Mouse (Mus musculus) limb, embryonic 14.5 days (tissue): Measurements from ENCODE around the gene Eml3. TPM values are rescaled to one million over a fixed set of nuclear protein-coding genes. Genes with fewer than 3 reads are reported as not detected.

ENCODE experiments used
- ATAC-seq: fragments of 200-750 bp; cut with Nextera tagmentation; 2 replicates; pipeline ENCODE4 v1.8.0; 2017; ENCODE audit warnings: low read depth, moderate number of reproducible peaks, moderate TSS enrichment; ENCODE audit not compliant: low FRiP score
- DNase-seq: peaks from one replicate; pipeline ENCODE4 v3.0.0-alpha.2; 2015; ENCODE audit warnings: low spot score
- H3K27ac ChIP-seq: fragments of 300-500 bp; sonication (generic); replicated peaks from 2 replicates; pipeline ENCODE4 v1.5.1; 2014; ENCODE audit warnings: low read depth, mild to moderate bottlenecking, low read length, moderate library complexity, mixed read lengths
- H3K27me3 ChIP-seq: fragments of 300-500 bp; sonication (generic); 2 replicates; pipeline ENCODE4 v1.6.1; 2014; ENCODE audit warnings: low read length, mixed read lengths; ENCODE audit not compliant: control insufficient read depth, insufficient read depth
- H3K36me3 ChIP-seq: fragments of 300-500 bp; sonication (generic); 2 replicates; pipeline ENCODE4 v1.6.1; 2014; ENCODE audit warnings: mild to moderate bottlenecking, low read length, moderate library complexity, mixed read lengths; ENCODE audit not compliant: control insufficient read depth, insufficient read depth
- H3K4me1 ChIP-seq: fragments of 300-500 bp; sonication (generic); 2 replicates; pipeline ENCODE4 v1.6.1; 2014; ENCODE audit warnings: antibody characterized with exemption, low read length, mixed read lengths; ENCODE audit not compliant: control insufficient read depth, insufficient read depth
- H3K4me2 ChIP-seq: fragments of 300-500 bp; sonication (generic); replicated peaks from 2 replicates; pipeline ENCODE4 v1.6.1; 2014; ENCODE audit warnings: low read depth, mild to moderate bottlenecking, low read length, moderate library complexity; ENCODE audit not compliant: severe bottlenecking
- H3K4me3 ChIP-seq: fragments of 300-500 bp; sonication (generic); replicated peaks from 2 replicates; pipeline ENCODE4 v1.5.1; 2014; ENCODE audit warnings: low read length
- H3K9ac ChIP-seq: fragments of 300-500 bp; sonication (generic); 2 replicates; pipeline ENCODE4 v1.6.1; 2014; ENCODE audit warnings: mild to moderate bottlenecking, low read depth, low read length, moderate library complexity; ENCODE audit not compliant: severe bottlenecking
- H3K9me3 ChIP-seq: fragments of 300-500 bp; sonication (generic); 2 replicates; pipeline ENCODE4 v1.6.1; 2016; ENCODE audit warnings: low read length; ENCODE audit not compliant: control insufficient read depth
- POLR2A ChIP-seq: fragments of 200-500 bp; IDR thresholded peaks from 2 replicates; pipeline ENCODE4 v1.8.0; 2012; ENCODE audit warnings: inconsistent platforms, mild to moderate bottlenecking, moderate library complexity, borderline replicate concordance; ENCODE audit not compliant: insufficient read depth, insufficient read length; ENCODE audit errors: extremely low read depth
- WGBS: fragments of 180-500 bp; shearing (Covaris S2); extraction: QIAGEN DNeasy Blood & Tissue Kit; methylation state at CpG from one replicate; pipeline ENCODE4 v1.1.7; 2014; 5-methylcytosine and 5-hydroxymethylcytosine counted together
- polyA plus RNA-seq, 2 experiments: library from polyadenylated mRNA; depleted of rRNA in 1 of 2; stranded (reverse) in 1 of 2; unstranded in 1 of 2; fragments of >200 nt; fragmentation: Nextera tagmentation in 1 of 2; extraction: Ambion mirVana in 1 of 2; gene quantifications; 2 replicates each; pipeline versions ENCODE4 v1.2.1 to v1.2.3; 2012 to 2014

The Eml3 gene
- polyA plus RNA-seq, 2 experiments, result 21.5 to 62.1 TPM

DNA sequence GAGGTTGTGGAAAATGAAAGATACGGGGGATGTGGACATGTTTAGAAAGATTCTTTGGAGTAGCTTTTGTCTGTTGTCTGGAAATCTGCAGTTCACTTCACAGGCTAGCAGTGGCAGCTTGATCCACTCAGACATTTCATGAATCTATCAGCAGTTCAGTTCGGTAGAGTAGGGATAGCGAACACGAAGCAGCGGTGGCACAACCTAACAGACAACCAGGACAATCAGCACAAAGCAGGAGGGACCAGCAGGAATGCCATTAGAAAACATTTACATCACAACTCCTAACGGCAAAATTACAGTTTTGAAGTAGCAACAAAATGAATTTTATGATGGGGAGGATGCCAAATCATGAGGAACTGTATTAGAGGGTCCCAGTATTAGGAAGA lies 9.7 kb upstream of the Eml3 start:
- peak overlapping the region; percentile 77; the same call in 1 of the 2 replicates for H3K9ac ChIP-seq
- TF ChIP-seq POLR2A, result no peak

DNA sequence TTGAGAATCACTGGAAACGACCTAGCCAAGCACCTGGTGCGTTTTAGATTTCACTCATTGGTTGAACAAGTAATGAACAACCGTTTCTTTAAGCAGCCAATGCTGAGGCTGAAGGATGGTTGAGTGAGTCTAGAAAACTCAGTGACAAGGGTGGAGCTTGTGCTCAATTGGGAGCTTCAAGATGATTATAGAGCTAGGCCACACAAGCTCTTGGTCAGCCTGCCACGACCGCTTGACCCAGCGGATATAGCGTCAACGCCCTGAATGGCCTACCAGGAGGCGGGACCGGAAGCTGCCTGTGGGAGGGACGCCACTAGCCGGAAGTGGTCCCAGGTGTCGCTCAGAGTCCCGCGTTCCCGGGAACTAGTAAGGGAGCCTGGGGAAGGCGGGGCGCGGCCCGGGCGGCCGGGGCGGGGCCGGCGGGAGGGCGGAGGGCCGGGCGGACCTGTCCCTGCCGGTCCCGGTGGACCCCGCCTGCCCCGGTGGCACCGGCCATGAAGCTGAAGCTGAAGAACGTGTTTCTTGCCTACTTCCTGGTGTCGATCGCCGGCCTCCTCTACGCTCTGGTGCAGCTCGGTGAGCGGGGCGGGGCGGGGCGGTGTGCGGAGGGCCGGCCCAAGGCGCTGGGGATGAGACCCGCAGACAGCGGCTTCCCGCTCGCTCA lies 9.1 kb upstream of the Eml3 start, which contains the start of gene B3gat3:
Gene B3gat3 (plus strand): TSS at position 302 of the 664 bp plus-strand sequence.
- ATAC-seq (peak; percentile 97), DNase-seq (peak; percentile 93)
- peak within 1 kb of the TSS; percentile 79 for H3K4me3 ChIP-seq
- H3K4me1 ChIP-seq, result peaks cover 13% of the 10 kb centered on the region
- H3K27me3 ChIP-seq, result no peaks in the 10 kb centered on the region
- no peaks in the 10 kb centered on the region for H3K9me3 ChIP-seq
- H3K27ac ChIP-seq, result peak within 1 kb of the TSS; percentile 86
- H3K4me2 ChIP-seq, result peak within 1 kb of the TSS; percentile 91
- WGBS, result 4% methylated on average over 30 of the region's 50 CpGs
- peak; percentile 57; the same call in 1 of the 2 replicates for TF ChIP-seq POLR2A
- H3K9ac ChIP-seq, result peak within 1 kb of the TSS; percentile 77
- peaks cover 29% of the 10 kb centered on the region for H3K36me3 ChIP-seq

More for the DNA sequence above, 9.7 kb upstream of the Eml3 start:
- H3K27me3 ChIP-seq, result no peaks in the 10 kb centered on the region
- peak overlapping the region; percentile 91 for H3K4me2 ChIP-seq
- ATAC-seq (no peak), DNase-seq (no peak)
- 72% methylated on average over 6 of the region's 6 CpGs for WGBS
- H3K9me3 ChIP-seq, result no peaks in the 10 kb centered on the region
- H3K36me3 ChIP-seq, result peaks cover 32% of the 10 kb centered on the region
- H3K4me1 ChIP-seq, result peaks cover 13% of the 10 kb centered on the region
- peak overlapping the region; percentile 86 for H3K27ac ChIP-seq
- peak overlapping the region; percentile 79 for H3K4me3 ChIP-seq

DNA sequence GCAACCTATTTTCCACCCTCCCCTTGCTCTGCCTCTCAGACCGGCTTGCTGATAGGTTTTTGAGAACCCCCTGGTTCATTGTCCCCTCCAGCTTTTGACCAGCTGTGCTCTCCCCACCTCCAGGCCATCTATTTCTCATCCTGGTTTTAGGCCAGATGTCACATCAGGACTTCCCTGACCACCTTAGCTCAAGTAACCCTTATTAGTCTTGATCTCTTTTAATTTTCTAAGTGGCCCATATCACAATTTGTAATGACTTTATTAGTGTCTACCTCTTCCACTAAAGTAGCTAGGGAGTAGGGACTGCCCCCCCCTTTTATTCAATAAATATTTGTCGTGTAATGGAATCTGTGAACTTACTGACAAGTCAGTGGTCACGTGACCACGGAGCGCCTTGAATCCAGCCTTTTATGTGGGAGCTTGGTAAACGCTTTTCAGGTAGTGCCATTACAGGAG lies 8.5 kb upstream of the Eml3 start:
- Histone ChIP-seq H3K4me2 (peak overlapping the region; percentile 91), H3K36me3 (peaks cover 29% of the 10 kb centered on the region), H3K27ac (peak overlapping the region; percentile 86), H3K9ac (peak overlapping the region; percentile 77), H3K4me1 (peaks cover 13% of the 10 kb centered on the region), H3K4me3 (peak overlapping the region; percentile 79), H3K27me3 (no peaks in the 10 kb centered on the region), H3K9me3 (no peaks in the 10 kb centered on the region)
- WGBS, result under 1% methylated on average over 6 of the region's 6 CpGs
- no peak for ATAC-seq
- TF ChIP-seq POLR2A, result no peak
- DNase-seq, result peak; percentile 68

DNA sequence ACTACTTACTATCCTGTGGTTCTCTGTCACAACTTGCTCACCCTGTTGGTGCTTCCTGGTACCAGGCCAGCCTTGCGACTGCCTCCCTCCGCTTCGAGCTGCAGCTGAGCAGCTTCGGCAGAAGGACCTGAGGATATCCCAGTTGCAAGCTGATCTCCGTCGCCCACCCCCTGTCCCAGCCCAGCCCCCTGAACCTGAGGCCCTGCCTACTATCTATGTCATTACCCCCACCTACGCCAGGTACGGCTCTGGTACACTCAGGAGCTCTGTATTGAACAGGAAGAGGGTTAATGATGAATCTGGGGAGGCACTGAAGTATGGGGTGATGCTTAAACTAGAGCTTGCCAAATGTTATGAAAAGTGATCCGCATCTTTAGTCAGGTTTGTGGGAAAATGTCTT lies 7.6 kb upstream of the Eml3 start:
- no peak for TF ChIP-seq POLR2A
- Histone ChIP-seq H3K27ac (no peak overlapping the region), H3K9ac (no peak overlapping the region), H3K4me3 (no peak overlapping the region), H3K36me3 (peaks cover 29% of the 10 kb centered on the region), H3K9me3 (no peaks in the 10 kb centered on the region), H3K4me2 (no peak overlapping the region), H3K27me3 (no peaks in the 10 kb centered on the region), H3K4me1 (peaks cover 13% of the 10 kb centered on the region)
- ATAC-seq (no peak), DNase-seq (no peak)
- 71% methylated on average over 9 of the region's 9 CpGs for WGBS

DNA sequence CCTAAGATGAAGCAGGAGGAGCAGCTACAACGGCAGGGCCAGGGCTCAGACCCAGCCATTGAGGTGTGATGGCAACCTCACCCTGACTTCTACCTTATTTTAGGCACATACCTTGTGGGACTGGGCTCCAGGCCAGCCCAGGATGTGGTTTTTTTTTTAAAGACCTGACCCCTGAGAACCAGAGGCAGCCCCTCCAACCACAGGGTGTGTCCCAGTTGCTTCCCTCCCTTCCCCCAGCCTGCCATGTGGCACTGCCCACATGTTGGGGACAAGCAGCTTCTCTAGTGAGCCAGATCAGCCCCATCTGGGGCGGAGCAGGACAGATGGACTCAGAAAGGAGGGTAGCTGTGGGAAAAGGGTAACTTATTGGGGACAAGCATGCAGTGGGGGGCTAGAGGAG lies 2.6 kb upstream of the Eml3 start:
- 90% methylated on average over 2 of the region's 2 CpGs for WGBS
- H3K27ac ChIP-seq, result no peak overlapping the region

More for the DNA sequence above, 2.6 kb upstream of the Eml3 start:
- Histone ChIP-seq H3K4me3 (no peak overlapping the region), H3K27me3 (no peaks in the 10 kb centered on the region), H3K36me3 (peaks cover 43% of the 10 kb centered on the region), H3K4me2 (no peak overlapping the region), H3K4me1 (peaks cover 14% of the 10 kb centered on the region), H3K9ac (no peak overlapping the region), H3K9me3 (no peaks in the 10 kb centered on the region)
- ATAC-seq (no peak), DNase-seq (no peak)
- TF ChIP-seq POLR2A, result no peak
